Mouse (Mus musculus) ovary, postnatal 14 days (tissue): ENCODE measurements around the gene Gm8257.
"Not testable (repeated sequence)": the region's sequence is repeated elsewhere in the genome, so short reads cannot be mapped to it uniquely, and the experiment has no call there.

ENCODE experiments used
- DNase-seq: peaks from one replicate; pipeline ENCODE4 v3.0.0; 2022; ENCODE audit warnings: low spot score

Gm8257 gene

GRCm38 (mm10) chr14:44706356-44706755, at the start of gene Gm8257:
Gene Gm8257, minus strand, starts transcription at chr14:44706456.
- not testable (repeated sequence) for DNase-seq

GRCm38 (mm10) chr14:44750240-44750639, 44.0 kb upstream of the Gm8257 start, which contains the start of gene Gm8267:
Gene Gm8267, minus strand, starts transcription at chr14:44750340.
- no peak for DNase-seq

- not testable (repeated sequence) for DNase-seq
Measured at GRCm38 (mm10) chr14:44742789-44743188, 36.5 kb upstream of the Gm8257 start.

GRCm38 (mm10) chr14:44730711-44731110, 24.5 kb upstream of the Gm8257 start:
- DNase-seq = not testable (repeated sequence)

- DNase-seq = not testable (repeated sequence)
Measured at GRCm38 (mm10) chr14:44627737-44628136, 78.5 kb downstream of the Gm8257 start, which contains the start of gene Gm5624. Gene Gm5624, minus strand, starts transcription at chr14:44627938.
